Mouse (Mus musculus): ENCODE measurements around the gene Try4. TPM values are rescaled to one million over a fixed set of nuclear protein-coding genes. Genes with fewer than 3 reads are reported as not detected.

Try4 gene
- polyA plus RNA-seq (2014; fragmentation: Illumina TruSeq; extraction: RNeasy Lipid Tissue Mini Kit (QIAGEN cat#74804); ENCODE audit: low replicate concordance) = 84.3 TPM

GRCm38 (mm10) chr6:41301969-41302368, at the start of gene Try4:
TSS of gene Try4 (plus strand) at chr6:41302269.

GRCm38 (mm10) chr6:41316741-41317140, 14.7 kb downstream of the Try4 start, which contains the start of gene Try5:
TSS of gene Try5 (minus strand) at chr6:41316841.

GRCm38 (mm10) chr6:41353932-41354331, 51.9 kb downstream of the Try4 start, which contains the start of gene Try10:
TSS of gene Try10 (plus strand) at chr6:41354105.

Other genes starting within 250 kb of the Try4 start
- gene Try5, start 14.6 kb downstream of the Try4 start, polyA plus RNA-seq (2014; fragmentation: Illumina TruSeq; extraction: RNeasy Lipid Tissue Mini Kit (QIAGEN cat#74804); ENCODE audit: low replicate concordance) = 21.2 TPM
- 1.1 TPM for gene Try10, start 51.8 kb downstream of the Try4 start, polyA plus RNA-seq (2014; fragmentation: Illumina TruSeq; extraction: RNeasy Lipid Tissue Mini Kit (QIAGEN cat#74804); ENCODE audit: low replicate concordance)
- gene Prss3, start 75.4 kb downstream of the Try4 start, polyA plus RNA-seq (2014; fragmentation: Illumina TruSeq; extraction: RNeasy Lipid Tissue Mini Kit (QIAGEN cat#74804); ENCODE audit: low replicate concordance) = not detected
- not detected for gene Gm5771, start 90.1 kb downstream of the Try4 start, polyA plus RNA-seq (2014; fragmentation: Illumina TruSeq; extraction: RNeasy Lipid Tissue Mini Kit (QIAGEN cat#74804); ENCODE audit: low replicate concordance)
- gene Gm10334, start 143.9 kb downstream of the Try4 start, polyA plus RNA-seq (2014; fragmentation: Illumina TruSeq; extraction: RNeasy Lipid Tissue Mini Kit (QIAGEN cat#74804); ENCODE audit: low replicate concordance) = not detected
- not detected for gene Prss1, start 156.7 kb downstream of the Try4 start, polyA plus RNA-seq (2014; fragmentation: Illumina TruSeq; extraction: RNeasy Lipid Tissue Mini Kit (QIAGEN cat#74804); ENCODE audit: low replicate concordance)
- gene Prss2, start 219.5 kb downstream of the Try4 start, polyA plus RNA-seq (2014; fragmentation: Illumina TruSeq; extraction: RNeasy Lipid Tissue Mini Kit (QIAGEN cat#74804); ENCODE audit: low replicate concordance) = 121 TPM

All from small intestine, adult 10 weeks (tissue).